Comparison of ENCODE assay signal across 14 mouse cellular contexts in the genomic region with DNA sequence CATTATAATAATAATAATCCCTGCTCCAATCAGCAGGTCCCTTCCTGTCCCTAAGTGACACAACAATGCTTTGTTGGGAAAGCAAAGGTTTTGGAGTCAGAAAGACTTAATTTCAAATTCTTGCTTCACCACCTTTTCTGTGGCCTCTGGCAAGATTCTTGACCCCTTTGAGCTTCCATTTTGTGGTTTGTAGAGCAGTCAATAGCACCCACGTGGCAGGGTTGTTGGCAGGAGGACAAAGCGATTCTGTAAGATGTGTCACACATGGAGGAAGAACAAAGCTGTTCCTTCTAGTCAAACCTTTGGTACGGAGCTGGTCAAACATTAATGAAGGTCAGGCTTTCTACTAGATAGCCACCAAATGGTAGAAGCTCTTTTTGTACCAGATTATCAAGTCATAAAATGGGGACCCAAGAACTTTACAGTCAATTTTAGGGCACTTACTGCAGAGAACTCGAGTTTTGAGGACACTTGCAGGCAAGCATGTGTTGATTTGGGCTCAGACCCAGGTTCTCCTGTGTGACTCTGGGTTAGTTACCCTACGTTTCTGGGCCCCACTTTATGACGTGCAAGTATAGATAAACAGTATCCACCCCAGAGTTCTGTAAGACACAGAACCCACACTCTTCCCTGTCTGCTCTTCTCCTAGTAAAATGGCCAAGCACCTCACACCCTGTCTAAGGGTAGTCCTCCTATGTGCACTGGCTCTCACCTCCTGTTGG. TPM values are rescaled to one million over a fixed set of nuclear protein-coding genes. Genes with fewer than 3 reads are reported as not detected.
DNase-seq lines count a peak whose midpoint lies in the region; ATAC-seq and TF ChIP-seq lines count a peak whose summit lies in the region.
"Had no signal": no experiment of that assay in that cellular context is flagged by ENCODE, and none has a peak within 500 bp of the region (broad histone marks: within the 10 kb centered on the region; RNA-seq: fewer than 3 reads in every experiment).

No protein-coding gene starts in this region.

- H3K4me3 ChIP-seq in kidney, embryonic 14.5 days (ENCODE audit: low read length) = no peak overlapping the region
- H3K4me3 ChIP-seq in myocyte = no peak overlapping the region
- H3K4me3 ChIP-seq in neural tube, embryonic 15.5 days (replicated peaks) = no peak overlapping the region
- H3K4me3 ChIP-seq: embryonic facial prominence, embryonic 13.5 days; limb, embryonic 12.5 days had no signal

- no peak overlapping the region for H3ac ChIP-seq in myocyte (ENCODE audit: control insufficient read depth, insufficient read length)

- 52% methylated on average over 6 of the region's 6 CpGs for WGBS in kidney, embryonic 14.5 days
- WGBS in neural tube, embryonic 15.5 days = 54% methylated on average over 6 of the region's 6 CpGs

- H3K36me3 ChIP-seq in kidney, embryonic 14.5 days (ENCODE audit: control insufficient read depth, insufficient read depth, low read length) = no peaks in the 10 kb centered on the region
- no peaks in the 10 kb centered on the region for H3K36me3 ChIP-seq in myocyte (ENCODE audit: control insufficient read depth, insufficient read depth)
- no peaks in the 10 kb centered on the region for H3K36me3 ChIP-seq in neural tube, embryonic 15.5 days
- H3K36me3 ChIP-seq: embryonic facial prominence, embryonic 13.5 days; limb, embryonic 12.5 days had no signal

- H3K79me2 ChIP-seq in myocyte (ENCODE audit: control insufficient read depth, insufficient read depth) = no peaks in the 10 kb centered on the region

- no peaks in the 10 kb centered on the region for H3K9me3 ChIP-seq in kidney, embryonic 14.5 days (ENCODE audit: control insufficient read depth, low read length)
- no peaks in the 10 kb centered on the region for H3K9me3 ChIP-seq in neural tube, embryonic 15.5 days (replicated peaks)
- H3K9me3 ChIP-seq: embryonic facial prominence, embryonic 13.5 days; limb, embryonic 12.5 days had no signal

- intact Hi-C loops in left cerebral cortex, postnatal 14 days (cut with DNase I) = no loop called here

- H3K9ac ChIP-seq in kidney, embryonic 14.5 days (ENCODE audit: low read depth, low read length) = no peak overlapping the region
- no peak overlapping the region for H3K9ac ChIP-seq in neural tube, embryonic 15.5 days (replicated peaks)
- H3K9ac ChIP-seq: embryonic facial prominence, embryonic 13.5 days; limb, embryonic 12.5 days had no signal

- no peaks in the 10 kb centered on the region for H3K4me1 ChIP-seq in kidney, embryonic 14.5 days (ENCODE audit: control insufficient read depth, insufficient read depth, low read length)
- no peaks in the 10 kb centered on the region for H3K4me1 ChIP-seq in neural tube, embryonic 15.5 days
- H3K4me1 ChIP-seq: embryonic facial prominence, embryonic 13.5 days; limb, embryonic 12.5 days had no signal

- no peaks in the 10 kb centered on the region for H3K27me3 ChIP-seq in kidney, embryonic 14.5 days (ENCODE audit: control insufficient read depth, insufficient read depth, low read length)
- H3K27me3 ChIP-seq in myocyte (ENCODE audit: control insufficient read depth, insufficient read depth, insufficient read length) = no peaks in the 10 kb centered on the region
- no peaks in the 10 kb centered on the region for H3K27me3 ChIP-seq in neural tube, embryonic 15.5 days (replicated peaks)
- H3K27me3 ChIP-seq: embryonic facial prominence, embryonic 13.5 days; limb, embryonic 12.5 days had no signal

- no peak for TF ChIP-seq POLR2A in myocyte (IDR thresholded peaks at IDR 0.05; ENCODE audit: insufficient read length, low read depth)

- H3K27ac ChIP-seq in kidney, embryonic 14.5 days (ENCODE audit: low read depth, low read length) = no peak overlapping the region
- no peak overlapping the region for H3K27ac ChIP-seq in neural tube, embryonic 15.5 days (replicated peaks)
- H3K27ac ChIP-seq: embryonic facial prominence, embryonic 13.5 days; kidney, postnatal 0 days; limb, embryonic 12.5 days had no signal

- ATAC-seq in kidney, embryonic 14.5 days (ENCODE audit: low FRiP score, low TSS enrichment) = no peak
- no peak for ATAC-seq in neural tube, embryonic 15.5 days (ENCODE audit: low FRiP score)

- no peak overlapping the region for H3K4me2 ChIP-seq in kidney, embryonic 14.5 days (replicated peaks; ENCODE audit: low read depth, low read length)
- H3K4me2 ChIP-seq in myocyte (ENCODE audit: low read depth) = peak overlapping the region; percentile 30
- H3K4me2 ChIP-seq in neural tube, embryonic 15.5 days = no peak overlapping the region
- H3K4me2 ChIP-seq: embryonic facial prominence, embryonic 13.5 days; limb, embryonic 12.5 days had no signal

- DNase-seq in kidney, adult 11 months = peak; percentile 82
- peak; percentile 77 for DNase-seq in adipocyte (ENCODE audit: low spot score)
- DNase-seq in kidney, postnatal 14 days = peak; percentile 71
- DNase-seq in left cerebral cortex, postnatal 14 days (ENCODE audit: low spot score in 2 of 2) = no peak
- no peak for DNase-seq in left cerebral cortex, adult 9 months (ENCODE audit: low spot score in 2 of 2)
- DNase-seq: cerebellum, adult 11-12 months; heart, postnatal 10 days; right cerebral cortex, adult 18-20 months had no signal

TF ChIP-seq in myocyte, 11 proteins besides CTCF, POLR2A, EP300 and RAD21:
- TF ChIP-seq USF1 (IDR thresholded peaks at IDR 0.05; ENCODE audit: low read depth) (peak; percentile 92), MYOG (IDR thresholded peaks at IDR 0.05; ENCODE audit: control insufficient read depth in 1 of 3, insufficient read depth in 1 of 3, insufficient read length in 2 of 3, low read depth in 2 of 3) (no peak), SRF (IDR thresholded peaks at IDR 0.05; ENCODE audit: control insufficient read depth, insufficient read length, low read depth) (no peak), POLR2AphosphoS2 (IDR thresholded peaks at IDR 0.05; ENCODE audit: insufficient read length, low read depth) (no peak), TCF3 (IDR thresholded peaks at IDR 0.05; ENCODE audit: insufficient read length, low read depth) (no peak), E2F4 (IDR thresholded peaks at IDR 0.05; ENCODE audit: insufficient read depth) (no peak), CEBPB (IDR thresholded peaks at IDR 0.05; ENCODE audit: insufficient read depth, poor library complexity, severe bottlenecking) (peak; percentile 77), MYOD1 (IDR thresholded peaks at IDR 0.05; ENCODE audit: control insufficient read depth in 1 of 3, insufficient read length in 2 of 3, low read depth in 2 of 3) (no peak), TCF12 (IDR thresholded peaks at IDR 0.05; ENCODE audit: insufficient read depth, poor library complexity, severe bottlenecking) (no peak), MAX (IDR thresholded peaks at IDR 0.05; ENCODE audit: low read depth) (no peak), REST (IDR thresholded peaks at IDR 0.05; ENCODE audit: insufficient read depth, insufficient read length) (no peak)

RNA-seq across cellular contexts. Expression of a gene that starts 24.6 kb away (rescaled TPM):
- 407 and 546 TPM in 2 replicates for polyA plus RNA-seq in kidney, embryonic 14.5 days (2014; fragmentation: Nextera tagmentation; extraction: Ambion mirVana)
- polyA plus RNA-seq in myocyte (2012; fragmentation: generic; extraction: Trizol) = 788 TPM
- 10 to 100 TPM; 35.8 to 37.2 TPM for total RNA-seq in left cerebral cortex, postnatal 14 days (2021)
- polyA plus RNA-seq in neural tube, embryonic 15.5 days (2015; fragmentation: Nextera tagmentation; extraction: Ambion mirVana) = 284 and 336 TPM in 2 replicates

RNA-seq across cellular contexts. Expression of a gene that starts 59.2 kb away (rescaled TPM):
- polyA plus RNA-seq in kidney, embryonic 14.5 days (2014; fragmentation: Nextera tagmentation; extraction: Ambion mirVana) = 1,151 and 1,469 TPM in 2 replicates
- polyA plus RNA-seq in myocyte (2012; fragmentation: generic; extraction: Trizol) = 1,972 TPM
- total RNA-seq in left cerebral cortex, postnatal 14 days (2021) = 10 to 100 TPM; 16.7 to 17.7 TPM
- 235 and 481 TPM in 2 replicates for polyA plus RNA-seq in neural tube, embryonic 15.5 days (2015; fragmentation: Nextera tagmentation; extraction: Ambion mirVana)

Comparison
In these comparisons a context has a peak if more than half of its experiments do, and no peak if none do; other contexts are left out.
1. DNase-seq: peak in kidney, adult 11 months (single experiment), adipocyte (single experiment) and kidney, postnatal 14 days (single experiment); none in left cerebral cortex, postnatal 14 days (0 of 2) and left cerebral cortex, adult 9 months (0 of 2).